Mouse (Mus musculus) cerebellum, postnatal 36 days (tissue): Measurements from ENCODE around the gene Ptpn11.

Experiments
- DNase-seq, 2 experiments: peaks; one replicate each; pipeline ENCODE4 v3.0.0; 2021 to 2022; ENCODE audit warnings: mixed read lengths in 2 of 2

Gene Ptpn11

GRCm38 (mm10) chr5:121179077-121179857 is 11.9 kb downstream of the Ptpn11 start:
- no peak for DNase-seq

GRCm38 (mm10) chr5:121172835-121173234 is 18.4 kb downstream of the Ptpn11 start:
- DNase-seq = peak; percentile 53 to 71

GRCm38 (mm10) chr5:121169588-121169987 is 21.6 kb downstream of the Ptpn11 start:
- DNase-seq = no peak

GRCm38 (mm10) chr5:121166884-121167283 is 24.3 kb downstream of the Ptpn11 start:
- no peak for DNase-seq

GRCm38 (mm10) chr5:121162923-121163322 is 28.3 kb downstream of the Ptpn11 start:
- DNase-seq = peak in 1 of 2 experiments; percentile 23

- DNase-seq = no peak
Observed at GRCm38 (mm10) chr5:121162285-121162684, 28.9 kb downstream of the Ptpn11 start.

- DNase-seq = no peak
Observed at GRCm38 (mm10) chr5:121158966-121159365, 32.2 kb downstream of the Ptpn11 start.

- DNase-seq = peak in 1 of 2 experiments; percentile 57
Observed at GRCm38 (mm10) chr5:121157489-121157888, 33.7 kb downstream of the Ptpn11 start.

GRCm38 (mm10) chr5:121157017-121157416 is 34.2 kb downstream of the Ptpn11 start:
- no peak for DNase-seq

- no peak for DNase-seq
Observed at GRCm38 (mm10) chr5:121156121-121156520, 35.1 kb downstream of the Ptpn11 start.

GRCm38 (mm10) chr5:121150684-121151083 is 40.5 kb downstream of the Ptpn11 start:
- no peak for DNase-seq

GRCm38 (mm10) chr5:121149246-121149645 is 42.0 kb downstream of the Ptpn11 start:
- no peak for DNase-seq

- DNase-seq = peak; percentile 65 to 69
Observed at GRCm38 (mm10) chr5:121146275-121146674, 44.9 kb downstream of the Ptpn11 start.

GRCm38 (mm10) chr5:121145609-121146008 is 45.6 kb downstream of the Ptpn11 start:
- DNase-seq = no peak

- DNase-seq = peak; percentile 70 to 76
Observed at GRCm38 (mm10) chr5:121144441-121145238, 46.6 kb downstream of the Ptpn11 start.

- DNase-seq = no peak
Observed at GRCm38 (mm10) chr5:121142431-121143119, 48.6 kb downstream of the Ptpn11 start.

GRCm38 (mm10) chr5:121140276-121140675 is 50.9 kb downstream of the Ptpn11 start:
- no peak for DNase-seq

GRCm38 (mm10) chr5:121137125-121137524 is 54.1 kb downstream of the Ptpn11 start:
- no peak for DNase-seq

- DNase-seq = no peak
Observed at GRCm38 (mm10) chr5:121131801-121132200, 59.4 kb downstream of the Ptpn11 start.

GRCm38 (mm10) chr5:121129254-121129653 is 61.9 kb downstream of the Ptpn11 start:
- DNase-seq = no peak

- no peak for DNase-seq
Observed at GRCm38 (mm10) chr5:121126051-121126450, 65.1 kb downstream of the Ptpn11 start.

- no peak for DNase-seq
Observed at GRCm38 (mm10) chr5:121125563-121125962, 65.6 kb downstream of the Ptpn11 start.
